Mouse (Mus musculus) lung, postnatal 0 days (tissue): ENCODE measurements around the gene Kdf1. TPM values are rescaled to one million over a fixed set of nuclear protein-coding genes. Genes with fewer than 3 reads are reported as not detected.

Experiments
- ATAC-seq: fragments of 200-750 bp; cut with Nextera tagmentation; 2 replicates; pipeline ENCODE4 v1.8.0; 2017; ENCODE audit warnings: moderate library complexity
- DNase-seq: peaks from one replicate; pipeline ENCODE4 v3.0.0-alpha.2; 2016; ENCODE audit warnings: low spot score
- H3K27ac ChIP-seq: fragments of 300-500 bp; sonication (generic); 2 replicates; pipeline ENCODE4 v1.5.1; 2014; ENCODE audit warnings: antibody characterized with exemption, mild to moderate bottlenecking, low read length, mixed read lengths
- H3K27me3 ChIP-seq: fragments of 300-500 bp; sonication (generic); replicated peaks from 2 replicates; pipeline ENCODE4 v1.6.1; 2014; ENCODE audit warnings: low read length, mixed read lengths; ENCODE audit not compliant: insufficient read depth
- H3K36me3 ChIP-seq: fragments of 300-500 bp; sonication (generic); 2 replicates; pipeline ENCODE4 v1.6.1; 2014; ENCODE audit warnings: low read length, mixed read lengths; ENCODE audit not compliant: insufficient read depth
- H3K4me1 ChIP-seq: fragments of 300-500 bp; sonication (generic); 2 replicates; pipeline ENCODE4 v1.6.1; 2014; ENCODE audit warnings: antibody characterized with exemption, low read depth, low read length, mixed read lengths; ENCODE audit not compliant: insufficient read depth
- H3K4me2 ChIP-seq: fragments of 300-500 bp; sonication (generic); replicated peaks from 2 replicates; pipeline ENCODE4 v1.6.1; 2014; ENCODE audit warnings: low read depth, mild to moderate bottlenecking, low read length, moderate library complexity, mixed read lengths
- H3K4me3 ChIP-seq: fragments of 300-500 bp; sonication (generic); 2 replicates; pipeline ENCODE4 v1.5.1; 2014; ENCODE audit warnings: low read depth, low read length
- H3K9ac ChIP-seq: fragments of 300-500 bp; sonication (generic); replicated peaks from 2 replicates; pipeline ENCODE4 v1.6.1; 2014; ENCODE audit warnings: low read depth, mild to moderate bottlenecking
- H3K9me3 ChIP-seq: fragments of 300-500 bp; sonication (generic); 2 replicates; pipeline ENCODE4 v1.6.1; 2016; ENCODE audit warnings: low read length, mixed read lengths
- CTCF ChIP-seq: IDR thresholded peaks from 2 replicates; pipeline ENCODE4 v1.5.1; 2016; ENCODE audit warnings: antibody characterized with exemption, mild to moderate bottlenecking
- EP300 ChIP-seq: IDR thresholded peaks from 2 replicates; pipeline ENCODE4 v1.6.1; 2016; ENCODE audit warnings: antibody characterized with exemption, mild to moderate bottlenecking, control low read depth
- WGBS: fragments of 180-500 bp; shearing (Covaris S2); extraction: QIAGEN DNeasy Blood & Tissue Kit; methylation state at CpG from one replicate; pipeline ENCODE4 v1.1.7; 2014; 5-methylcytosine and 5-hydroxymethylcytosine counted together
- polyA plus RNA-seq: library from polyadenylated mRNA; unstranded; fragments of >200 nt; fragmentation: Nextera tagmentation; extraction: Ambion mirVana; gene quantifications from 2 replicates; pipeline ENCODE4 v1.2.1, GENCODE M21; 2015

Kdf1 gene
- polyA plus RNA-seq, 1 experiment from 2014 or later: 24.8 TPM

GRCm38 (mm10) chr4:133521502-133521901, 2.7 kb downstream of the Kdf1 start:
- no peaks in the 10 kb centered on the region for H3K36me3 ChIP-seq
- no peak overlapping the region for H3K4me2 ChIP-seq
- H3K4me1 ChIP-seq: no peaks in the 10 kb centered on the region
- no peak overlapping the region for H3K4me3 ChIP-seq
- no peak overlapping the region for H3K27ac ChIP-seq
- WGBS: 28% methylated on average over 2 of the region's 2 CpGs
- no peak for DNase-seq
- peaks cover 12% of the 10 kb centered on the region for H3K27me3 ChIP-seq
- TF ChIP-seq CTCF (no peak), EP300 (no peak)
- no peak overlapping the region for H3K9ac ChIP-seq
- ATAC-seq: no peak
- H3K9me3 ChIP-seq: no peaks in the 10 kb centered on the region

GRCm38 (mm10) chr4:133527788-133528187, 9.0 kb downstream of the Kdf1 start:
- H3K27ac ChIP-seq: no peak overlapping the region
- no peaks in the 10 kb centered on the region for H3K9me3 ChIP-seq
- peaks cover 14% of the 10 kb centered on the region for H3K36me3 ChIP-seq
- no peak overlapping the region for H3K4me3 ChIP-seq
- 59% methylated on average over 16 of the region's 16 CpGs for WGBS
- no peak for TF ChIP-seq CTCF
- H3K9ac ChIP-seq: no peak overlapping the region
- DNase-seq (no peak), ATAC-seq (no peak)
- no peaks in the 10 kb centered on the region for H3K27me3 ChIP-seq
- no peaks in the 10 kb centered on the region for H3K4me1 ChIP-seq
- H3K4me2 ChIP-seq: no peak overlapping the region

GRCm38 (mm10) chr4:133532777-133533176, 14.0 kb downstream of the Kdf1 start:
- H3K4me2 ChIP-seq: no peak overlapping the region

GRCm38 (mm10) chr4:133536081-133536480, 17.3 kb downstream of the Kdf1 start:
- peaks cover 24% of the 10 kb centered on the region for H3K36me3 ChIP-seq
- no peak overlapping the region for H3K4me3 ChIP-seq
- DNase-seq (no peak), ATAC-seq (no peak)
- WGBS: 82% methylated on average over 3 of the region's 3 CpGs
- no peaks in the 10 kb centered on the region for H3K4me1 ChIP-seq
- H3K27me3 ChIP-seq: no peaks in the 10 kb centered on the region
- no peak overlapping the region for H3K4me2 ChIP-seq
- H3K27ac ChIP-seq: no peak overlapping the region
- H3K9me3 ChIP-seq: no peaks in the 10 kb centered on the region
- TF ChIP-seq EP300: no peak
- no peak for TF ChIP-seq CTCF
- no peak overlapping the region for H3K9ac ChIP-seq

More at GRCm38 (mm10) chr4:133532777-133533176, 14.0 kb downstream of the Kdf1 start:
- H3K9ac ChIP-seq: no peak overlapping the region
- no peak for TF ChIP-seq EP300
- TF ChIP-seq CTCF: no peak
- H3K9me3 ChIP-seq: no peaks in the 10 kb centered on the region
- no peak for DNase-seq
- no peak overlapping the region for H3K4me3 ChIP-seq
- no peak for ATAC-seq
- H3K27me3 ChIP-seq: no peaks in the 10 kb centered on the region
- H3K36me3 ChIP-seq: peaks cover 28% of the 10 kb centered on the region
- no peaks in the 10 kb centered on the region for H3K4me1 ChIP-seq
- no peak overlapping the region for H3K27ac ChIP-seq
- 63% methylated on average over 3 of the region's 3 CpGs for WGBS

GRCm38 (mm10) chr4:133536652-133537051, 17.9 kb downstream of the Kdf1 start:
- no peak for ATAC-seq
- TF ChIP-seq EP300 (no peak), CTCF (no peak)
- H3K36me3 ChIP-seq: peaks cover 24% of the 10 kb centered on the region
- H3K4me2 ChIP-seq: no peak overlapping the region
- no peak for DNase-seq
- WGBS: 90% methylated on average over 4 of the region's 5 CpGs
- H3K4me3 ChIP-seq: no peak overlapping the region
- H3K9ac ChIP-seq: no peak overlapping the region
- H3K9me3 ChIP-seq: no peaks in the 10 kb centered on the region
- no peaks in the 10 kb centered on the region for H3K4me1 ChIP-seq
- no peaks in the 10 kb centered on the region for H3K27me3 ChIP-seq
- no peak overlapping the region for H3K27ac ChIP-seq

- under 1% methylated on average over 65 of the region's 77 CpGs for WGBS
Observed at GRCm38 (mm10) chr4:133545272-133546231, 26.8 kb downstream of the Kdf1 start, which contains the start of gene Nudc. Nudc (minus strand) TSS chr4:133545996.

More at GRCm38 (mm10) chr4:133545272-133546231, 26.8 kb downstream of the Kdf1 start, which contains the start of gene Nudc:
- DNase-seq (peak; percentile 99), ATAC-seq (peak; percentile 100)
- Histone ChIP-seq H3K4me2 (peak within 1 kb of the TSS; percentile 71), H3K27ac (peak within 1 kb of the TSS; percentile 62), H3K9me3 (no peaks in the 10 kb centered on the region), H3K27me3 (no peaks in the 10 kb centered on the region), H3K36me3 (no peaks in the 10 kb centered on the region), H3K4me1 (peaks cover 6% of the 10 kb centered on the region; the same call in 1 of the 2 replicates), H3K4me3 (peak within 1 kb of the TSS; percentile 96), H3K9ac (peak within 1 kb of the TSS; percentile 83)
- TF ChIP-seq CTCF: no peak
- TF ChIP-seq EP300: no peak
